Mouse (Mus musculus) spleen, adult 18-20 months (tissue): Measurements from ENCODE around the gene Gdf5.
A peak's percentile ranks its signal among the peaks of the same experiment; 100 is the strongest.

Experiments
- DNase-seq, 2 experiments: peaks; one replicate each; pipeline ENCODE4 v3.0.0; 2022; ENCODE audit warnings: mixed read lengths in 2 of 2

Gdf5 gene

DNA sequence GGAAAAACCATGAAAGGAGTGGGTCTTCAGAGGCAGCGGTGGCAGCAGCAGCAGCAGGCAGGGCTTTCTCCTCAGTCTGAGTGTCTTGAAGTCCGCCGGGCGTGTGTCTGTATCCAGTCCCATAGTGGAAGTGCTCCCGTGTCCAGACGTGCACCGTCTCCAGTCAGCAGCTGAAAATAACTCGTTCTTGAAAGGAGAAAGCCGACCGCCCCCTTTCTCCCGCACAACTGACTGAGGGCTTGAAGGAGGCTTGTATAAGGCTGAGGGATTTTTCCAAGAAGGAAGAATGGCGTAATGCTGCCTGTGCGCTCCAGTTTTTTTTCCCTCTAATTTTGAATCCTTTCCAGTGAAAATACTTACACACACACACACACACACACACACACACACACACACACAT, at the start of gene Gdf5:
Gene Gdf5 (minus strand): TSS at position 244 of the 400 bp plus-strand sequence.
- DNase-seq, result no peak

DNA sequence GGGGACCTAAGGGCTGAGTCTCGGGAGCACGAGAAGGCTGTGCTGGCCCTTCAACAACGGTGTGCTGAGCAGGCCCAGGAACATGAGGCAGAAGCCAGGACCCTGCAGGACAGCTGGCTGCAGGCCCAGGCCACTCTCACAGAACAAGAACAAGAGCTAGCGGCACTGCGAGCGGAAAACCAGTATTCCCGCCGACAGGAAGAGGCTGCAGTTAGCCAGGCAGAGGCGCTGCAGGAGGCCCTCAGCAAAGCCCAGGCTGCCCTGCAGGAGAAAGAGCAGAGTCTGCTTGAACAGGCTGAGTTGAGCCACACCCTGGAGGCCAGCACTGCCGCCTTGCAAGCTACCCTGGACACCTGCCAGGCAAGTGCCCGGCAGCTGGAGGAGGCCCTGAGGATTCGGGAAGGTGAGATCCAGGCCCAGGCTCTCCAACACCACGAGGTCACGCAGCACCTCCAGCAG, 46.7 kb upstream of the Gdf5 start:
- DNase-seq, result no peak

GRCm38 (mm10) chr2:155991151-155991550, 46.0 kb upstream of the Gdf5 start:
- DNase-seq, result no peak

GRCm38 (mm10) chr2:155989085-155989484, 43.9 kb upstream of the Gdf5 start:
- DNase-seq, result no peak

- DNase-seq, result no peak
These were observed 42.0 kb upstream of the Gdf5 start for GRCm38 (mm10) chr2:155987131-155987530.

DNA sequence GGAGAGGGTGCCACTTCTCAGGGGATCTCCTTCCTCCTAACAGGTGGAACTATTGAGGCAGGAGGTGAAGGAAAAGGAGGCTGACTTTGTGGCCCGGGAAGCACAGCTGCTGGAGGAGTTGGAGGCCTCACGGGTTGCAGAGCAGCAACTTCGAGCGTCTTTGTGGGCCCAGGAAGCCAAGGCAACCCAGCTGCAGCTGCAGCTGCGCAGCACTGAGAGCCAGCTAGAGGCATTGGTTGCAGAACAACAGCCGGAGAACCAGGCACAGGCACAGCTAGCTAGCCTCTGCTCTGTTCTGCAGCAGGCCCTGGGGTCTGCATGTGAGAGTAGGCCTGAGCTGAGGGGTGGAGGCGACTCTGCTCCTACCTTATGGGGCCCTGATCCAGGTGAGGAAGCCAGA, 40.6 kb upstream of the Gdf5 start:
- no peak for DNase-seq

DNA sequence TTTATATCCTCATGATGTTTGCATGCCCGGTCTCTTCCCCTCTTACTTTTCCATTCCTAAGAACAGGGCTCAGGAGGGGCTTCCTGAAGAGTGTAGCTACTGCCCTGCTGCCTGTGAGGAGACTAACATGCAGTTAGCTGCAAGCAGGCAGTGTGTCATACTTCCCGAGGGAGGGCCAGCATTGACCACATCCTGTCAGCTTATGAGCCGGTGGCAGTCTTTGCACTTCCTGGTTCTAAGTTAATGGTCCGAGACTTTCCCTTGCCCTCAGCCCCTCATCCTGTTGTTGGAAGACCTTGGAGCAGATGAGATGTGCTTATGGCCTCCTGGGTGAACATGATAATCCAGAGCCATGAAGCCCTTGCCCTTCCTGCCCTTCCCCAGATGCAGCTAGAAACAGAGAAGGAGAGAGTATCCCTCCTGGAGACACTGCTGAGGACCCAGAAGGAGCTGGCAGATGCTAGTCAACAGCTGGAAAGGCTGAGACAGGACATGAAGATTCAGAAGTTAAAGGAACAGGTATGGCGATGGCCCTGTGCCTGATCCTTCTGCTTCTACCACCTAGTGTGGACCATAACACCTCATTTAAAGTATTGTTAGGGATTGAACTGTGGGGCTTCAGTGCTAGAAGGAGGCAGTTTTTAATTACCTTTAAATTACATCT, 34.3 kb upstream of the Gdf5 start:
- peak; percentile 63 to 66 for DNase-seq

- peak in 1 of 2 experiments; percentile 27 for DNase-seq
These were observed 29.0 kb upstream of the Gdf5 start for GRCm38 (mm10) chr2:155974087-155974731.

DNA sequence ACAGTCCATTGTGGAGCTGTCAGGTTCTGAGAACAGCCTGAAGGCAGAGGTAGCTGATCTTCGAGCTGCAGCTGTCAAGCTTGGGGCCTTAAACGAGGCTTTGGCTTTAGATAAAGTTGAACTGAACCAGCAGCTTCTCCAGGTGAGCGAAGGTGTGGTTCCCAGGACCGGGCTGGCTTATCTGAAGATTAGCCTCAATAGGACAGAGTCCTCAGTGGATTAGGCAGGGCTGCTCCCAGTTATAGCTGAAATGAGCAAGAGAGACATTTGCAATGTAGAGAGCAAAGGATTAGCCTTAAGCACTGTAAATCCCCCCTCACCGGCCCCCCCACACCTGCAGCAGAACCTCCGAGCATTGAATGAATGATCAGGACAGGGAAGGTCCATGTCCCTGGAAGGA, 28.2 kb upstream of the Gdf5 start:
- DNase-seq, result no peak

- no peak for DNase-seq
These were observed 17.8 kb upstream of the Gdf5 start for GRCm38 (mm10) chr2:155962991-155963390.

- peak in 1 of 2 experiments; percentile 30 for DNase-seq
These were observed 16.7 kb upstream of the Gdf5 start for GRCm38 (mm10) chr2:155961862-155962261.

- DNase-seq, result no peak
These were observed 14.8 kb upstream of the Gdf5 start for GRCm38 (mm10) chr2:155959981-155960380.

DNA sequence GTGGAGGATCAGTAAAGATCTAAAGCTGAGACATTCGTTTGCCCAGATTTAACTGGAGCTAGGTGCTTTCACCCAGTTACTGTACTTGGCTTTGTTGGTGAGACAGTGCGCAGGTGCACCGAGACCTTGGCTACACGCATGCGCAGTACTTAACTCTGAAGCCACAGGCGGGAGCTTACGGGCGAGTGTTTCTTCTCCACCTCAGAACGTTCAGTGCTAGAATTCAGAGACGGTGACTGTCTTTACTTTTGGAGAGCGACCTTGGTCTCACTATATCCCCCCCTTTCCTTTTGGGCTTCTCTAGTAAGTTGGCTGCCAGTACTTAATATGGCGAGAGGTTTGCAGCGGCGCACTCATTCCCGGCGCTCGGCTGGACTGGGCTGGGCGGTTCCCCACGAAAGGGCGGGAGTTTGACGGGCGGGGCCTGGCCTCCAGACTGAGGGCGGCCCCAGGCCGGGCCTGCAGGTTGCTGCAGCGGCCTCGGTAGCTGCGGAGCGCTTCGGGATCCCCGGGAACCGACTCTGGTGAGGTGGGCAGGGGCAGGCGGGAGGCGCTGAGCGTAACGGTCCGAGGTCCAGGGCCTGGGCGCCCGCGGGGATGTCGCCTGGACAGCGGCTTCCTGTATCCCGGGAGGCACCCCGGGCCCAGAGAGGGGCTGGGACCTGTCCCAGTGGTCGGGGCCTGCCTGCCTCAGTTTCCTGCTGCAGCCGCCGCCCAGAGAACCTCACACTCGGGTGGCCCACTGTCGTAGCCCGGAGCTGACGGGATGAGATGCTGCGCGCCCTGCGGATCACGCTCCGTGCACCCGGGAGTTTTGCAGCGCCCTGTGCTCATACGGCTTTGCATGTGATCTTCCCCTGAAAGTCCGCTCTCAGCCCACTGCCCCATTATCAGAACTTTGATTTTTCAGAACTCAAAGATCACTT, 11.2 kb upstream of the Gdf5 start, which contains the start of gene Cep250:
Gene Cep250 (plus strand): TSS at position 325 of the 926 bp plus-strand sequence.
- DNase-seq, result peak; percentile 83 to 84

- peak in 1 of 2 experiments; percentile 43 for DNase-seq
These were observed 6.8 kb upstream of the Gdf5 start for GRCm38 (mm10) chr2:155952006-155952405.

GRCm38 (mm10) chr2:155949362-155949761, 4.2 kb upstream of the Gdf5 start:
- no peak for DNase-seq

DNA sequence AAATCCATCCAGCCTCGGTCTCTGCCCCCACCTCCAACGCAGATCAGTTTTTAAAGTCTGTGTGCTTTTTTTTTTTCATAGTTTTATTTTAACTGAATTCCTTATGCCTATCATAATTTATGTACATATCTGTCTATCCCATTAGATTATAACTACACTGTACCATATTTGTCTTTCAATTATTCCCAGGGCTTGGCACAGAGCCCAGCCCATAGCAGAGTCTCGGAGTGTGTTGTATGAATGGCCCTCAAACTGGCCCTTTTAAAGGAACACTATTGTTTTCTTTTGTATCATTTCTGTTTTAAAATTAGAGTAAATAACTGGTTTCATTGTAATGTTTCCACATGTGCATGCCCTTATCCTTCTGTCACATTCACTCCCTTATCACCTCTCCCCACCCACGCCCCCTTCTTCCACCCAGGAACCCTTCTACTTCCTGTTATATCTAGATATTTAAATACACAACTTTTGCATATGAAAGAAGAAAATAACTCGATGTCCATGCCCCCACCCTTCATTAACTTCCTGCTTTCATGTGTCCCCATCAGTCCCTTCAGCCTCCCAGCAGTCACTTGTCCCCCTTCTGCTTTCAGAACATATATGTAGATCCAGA, 2.3 kb upstream of the Gdf5 start:
- no peak for DNase-seq

DNA sequence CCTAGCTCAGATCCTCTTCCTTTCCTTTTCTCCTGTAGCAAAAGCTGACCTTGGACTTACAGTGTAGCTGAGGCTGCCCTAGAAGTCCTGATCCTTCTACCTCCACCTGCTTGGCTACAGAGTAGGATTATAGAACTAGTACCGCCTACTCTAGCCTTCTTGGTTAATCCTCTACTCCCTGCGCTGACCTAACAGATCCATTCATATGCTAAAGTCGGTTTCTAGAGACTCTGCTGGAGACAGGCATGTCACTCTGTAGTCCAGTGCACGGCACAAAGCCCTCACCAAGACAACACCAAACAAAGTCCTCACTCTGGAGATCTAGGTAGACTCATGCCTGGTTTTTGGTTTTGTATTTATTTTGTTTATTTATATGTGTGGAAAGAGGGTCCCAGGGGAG, 1.3 kb upstream of the Gdf5 start:
- no peak for DNase-seq

- peak; percentile 20 to 52 for DNase-seq
These were observed 902 bp upstream of the Gdf5 start for GRCm38 (mm10) chr2:155946069-155946468.

- DNase-seq, result no peak
These were observed 413 bp upstream of the Gdf5 start for GRCm38 (mm10) chr2:155945580-155945979.

- no peak for DNase-seq
These were observed 482 bp downstream of the Gdf5 start for GRCm38 (mm10) chr2:155944685-155945084.

DNA sequence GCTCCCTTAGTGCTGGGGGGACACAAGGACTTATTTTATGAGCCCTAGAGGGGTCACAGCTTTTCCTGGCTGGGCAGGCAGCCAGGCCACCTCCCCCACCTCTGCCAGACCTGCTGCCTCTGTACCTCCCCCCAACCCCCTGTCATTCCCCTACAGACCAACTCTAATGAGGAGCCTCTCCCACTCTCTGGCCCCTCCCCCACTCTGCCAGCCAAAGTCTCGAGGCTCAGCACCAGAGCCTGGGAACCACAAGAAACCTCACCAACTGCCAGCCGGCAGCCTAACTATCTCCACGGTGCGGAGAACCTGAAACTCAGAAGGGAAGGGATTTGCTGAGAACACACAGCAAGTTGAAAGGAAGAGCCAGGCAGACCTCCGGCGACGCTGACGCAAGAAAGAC, 1.7 kb downstream of the Gdf5 start:
- no peak for DNase-seq

DNA sequence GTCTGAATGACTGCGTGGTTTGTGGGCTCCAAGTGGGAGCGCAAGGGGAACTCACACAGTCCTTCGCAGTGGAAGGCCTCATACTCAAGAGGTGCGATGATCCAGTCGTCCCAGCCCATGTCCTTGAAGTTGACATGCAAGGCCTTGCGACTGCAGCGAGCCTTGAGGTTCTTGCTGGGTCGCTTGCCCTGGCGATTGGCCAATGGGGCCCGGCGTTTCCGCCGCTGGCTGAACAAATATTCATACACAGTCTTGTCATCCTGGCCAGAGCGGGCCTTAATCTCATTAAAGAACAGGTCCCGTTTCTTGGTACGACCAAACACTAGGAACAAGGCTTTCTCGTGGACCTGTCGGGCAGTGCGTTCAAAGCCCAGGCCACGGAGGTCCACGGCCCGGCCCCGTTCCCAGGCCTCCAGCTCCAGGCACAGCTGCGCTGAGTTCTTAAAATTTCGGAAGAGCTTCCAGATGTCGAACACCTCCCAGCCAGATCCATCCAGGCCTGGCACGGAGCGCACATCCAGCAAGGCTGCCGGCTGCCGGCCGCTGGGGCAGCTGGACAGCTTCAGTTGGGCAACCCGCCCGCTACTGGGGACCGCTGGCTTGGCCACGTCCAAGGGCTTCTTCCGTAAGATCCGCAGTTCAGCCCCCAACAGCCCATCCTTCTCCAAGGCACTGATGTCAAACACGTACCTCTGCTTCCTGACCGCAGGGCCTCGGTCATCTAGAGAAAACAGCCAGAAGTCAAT, 3.3 kb downstream of the Gdf5 start:
- DNase-seq, result no peak
